Mouse (Mus musculus): Measurements from ENCODE around the gene Vmn2r118. TPM values are rescaled to one million over a fixed set of nuclear protein-coding genes. Genes with fewer than 3 reads are reported as not detected.

The Vmn2r118 gene
- not detected in 2 replicates for polyA plus RNA-seq (2012; rRNA removed)

GRCm38 (mm10) chr17:55625092-55625491, at the start of gene Vmn2r118:
TSS of gene Vmn2r118 (minus strand) at chr17:55625192.

Other genes with a start within 250 kb of the Vmn2r118 start
- gene St6gal2, start 179.8 kb downstream of the Vmn2r118 start, polyA plus RNA-seq (2012; rRNA removed): under 0.01 and 0.01 TPM in 2 replicates
- gene Pot1b, start 87.4 kb upstream of the Vmn2r118 start, polyA plus RNA-seq (2012; rRNA removed): 8.2 and 9.4 TPM in 2 replicates
- 0.80 and 1.3 TPM in 2 replicates for gene Adgre4, start 124.8 kb upstream of the Vmn2r118 start, polyA plus RNA-seq (2012; rRNA removed)